Mouse (Mus musculus) midbrain, embryonic 12.5 days (tissue): ENCODE measurements at regions not wholly inside any gene's neighbourhood (a gene's known extent, or its start where the extent isn't known, plus 50 kb on each side); places are given as distances from the start of the nearest gene placed in this dataset.

Source experiments
- ATAC-seq: fragments of 200-750 bp; cut with Nextera tagmentation; 2 replicates; pipeline ENCODE4 v1.8.0; 2017; ENCODE audit warnings: low read depth, moderate TSS enrichment, moderate library complexity; ENCODE audit not compliant: low FRiP score
- H3K27ac ChIP-seq: fragments of 300-500 bp; sonication (generic); replicated peaks from 2 replicates; pipeline ENCODE4 v1.5.1; 2016; ENCODE audit warnings: mild to moderate bottlenecking
- H3K27me3 ChIP-seq: fragments of 300-500 bp; sonication (generic); 2 replicates; pipeline ENCODE4 v1.6.1; 2016; ENCODE audit warnings: mild to moderate bottlenecking
- H3K36me3 ChIP-seq: fragments of 300-500 bp; sonication (generic); 2 replicates; pipeline ENCODE4 v1.6.1; 2016
- H3K4me1 ChIP-seq: fragments of 300-500 bp; sonication (generic); 2 replicates; pipeline ENCODE4 v1.6.1; 2016
- H3K4me2 ChIP-seq: fragments of 300-500 bp; sonication (generic); replicated peaks from 2 replicates; pipeline ENCODE4 v1.6.1; 2016; ENCODE audit warnings: mild to moderate bottlenecking, moderate library complexity
- H3K4me3 ChIP-seq: fragments of 300-500 bp; sonication (generic); 2 replicates; pipeline ENCODE4 v1.5.1; 2016; ENCODE audit warnings: mild to moderate bottlenecking
- H3K9ac ChIP-seq: fragments of 300-500 bp; sonication (generic); replicated peaks from 2 replicates; pipeline ENCODE4 v1.6.1; 2016; ENCODE audit warnings: mild to moderate bottlenecking, moderate library complexity
- H3K9me3 ChIP-seq: fragments of 300-500 bp; sonication (generic); 2 replicates; pipeline ENCODE4 v1.6.1; 2016; ENCODE audit warnings: mild to moderate bottlenecking
- WGBS: fragments of 180-500 bp; shearing (Covaris S2); methylation state at CpG from one replicate; pipeline ENCODE4 v1.1.7; 2016; 5-methylcytosine and 5-hydroxymethylcytosine counted together

GRCm38 (mm10) chr6:143665374-143665773 is 498.4 kb downstream of the Etnk1 start:
- H3K36me3 ChIP-seq = no peaks in the 10 kb centered on the region
- WGBS = 89% methylated on average over 12 of the region's 12 CpGs

GRCm38 (mm10) chr6:143668551-143668950 is 501.5 kb downstream of the Etnk1 start:
- Histone ChIP-seq H3K36me3 (no peaks in the 10 kb centered on the region), H3K9me3 (no peaks in the 10 kb centered on the region), H3K4me2 (no peak overlapping the region), H3K4me3 (no peak overlapping the region), H3K4me1 (no peaks in the 10 kb centered on the region), H3K27me3 (no peaks in the 10 kb centered on the region), H3K27ac (no peak overlapping the region), H3K9ac (no peak overlapping the region)
- 87% methylated on average over 4 of the region's 4 CpGs for WGBS
- ATAC-seq = no peak

More at GRCm38 (mm10) chr6:143665374-143665773, 498.4 kb downstream of the Etnk1 start:
- Histone ChIP-seq H3K9me3 (no peaks in the 10 kb centered on the region), H3K27me3 (no peaks in the 10 kb centered on the region), H3K4me3 (no peak overlapping the region), H3K4me2 (no peak overlapping the region), H3K9ac (no peak overlapping the region), H3K27ac (no peak overlapping the region), H3K4me1 (no peaks in the 10 kb centered on the region)
- no peak for ATAC-seq

- Histone ChIP-seq H3K9me3 (no peaks in the 10 kb centered on the region), H3K4me3 (no peak overlapping the region), H3K9ac (no peak overlapping the region), H3K36me3 (no peaks in the 10 kb centered on the region), H3K4me2 (no peak overlapping the region), H3K27me3 (no peaks in the 10 kb centered on the region), H3K4me1 (no peaks in the 10 kb centered on the region), H3K27ac (no peak overlapping the region)
- no peak for ATAC-seq
- WGBS = 84% methylated on average over 3 of the region's 3 CpGs
Measured at GRCm38 (mm10) chr6:143669446-143670130, 502.6 kb downstream of the Etnk1 start.

GRCm38 (mm10) chr6:143690131-143690530 is 523.1 kb downstream of the Etnk1 start:
- Histone ChIP-seq H3K27ac (no peak overlapping the region), H3K9me3 (0 out of 2 replicates have a peak, but pooled peaks cover 2% of the 10 kb centered on the region), H3K4me3 (no peak overlapping the region), H3K27me3 (no peaks in the 10 kb centered on the region), H3K9ac (no peak overlapping the region), H3K4me1 (no peaks in the 10 kb centered on the region), H3K4me2 (no peak overlapping the region), H3K36me3 (no peaks in the 10 kb centered on the region)
- no peak for ATAC-seq
- 94% methylated on average over 9 of the region's 9 CpGs for WGBS

- WGBS = 87% methylated on average over 6 of the region's 6 CpGs
Measured at GRCm38 (mm10) chr6:143690866-143691265, 523.8 kb downstream of the Etnk1 start.

GRCm38 (mm10) chr6:143697997-143698396 is 531.0 kb downstream of the Etnk1 start:
- Histone ChIP-seq H3K27me3 (no peaks in the 10 kb centered on the region), H3K36me3 (no peaks in the 10 kb centered on the region), H3K4me3 (no peak overlapping the region)

More at GRCm38 (mm10) chr6:143690866-143691265, 523.8 kb downstream of the Etnk1 start:
- no peaks in the 10 kb centered on the region for H3K4me1 ChIP-seq
- H3K36me3 ChIP-seq = no peaks in the 10 kb centered on the region
- no peak for ATAC-seq
- no peak overlapping the region for H3K4me3 ChIP-seq
- no peak overlapping the region for H3K27ac ChIP-seq
- H3K9ac ChIP-seq = no peak overlapping the region
- 0 out of 2 replicates have a peak, but pooled peaks cover 2% of the 10 kb centered on the region for H3K9me3 ChIP-seq
- H3K4me2 ChIP-seq = no peak overlapping the region
- no peaks in the 10 kb centered on the region for H3K27me3 ChIP-seq

GRCm38 (mm10) chr6:143703984-143704383 is 537.0 kb downstream of the Etnk1 start:
- H3K36me3 ChIP-seq = no peaks in the 10 kb centered on the region
- no peak overlapping the region for H3K4me2 ChIP-seq
- no peak overlapping the region for H3K4me3 ChIP-seq
- ATAC-seq = no peak
- no peaks in the 10 kb centered on the region for H3K9me3 ChIP-seq
- H3K9ac ChIP-seq = no peak overlapping the region
- H3K27ac ChIP-seq = no peak overlapping the region
- no peaks in the 10 kb centered on the region for H3K4me1 ChIP-seq
- 94% methylated on average over 8 of the region's 8 CpGs for WGBS
- no peaks in the 10 kb centered on the region for H3K27me3 ChIP-seq

More at GRCm38 (mm10) chr6:143697997-143698396, 531.0 kb downstream of the Etnk1 start:
- no peak overlapping the region for H3K9ac ChIP-seq
- H3K4me2 ChIP-seq = no peak overlapping the region
- no peak overlapping the region for H3K27ac ChIP-seq
- ATAC-seq = no peak
- H3K9me3 ChIP-seq = no peaks in the 10 kb centered on the region
- H3K4me1 ChIP-seq = no peaks in the 10 kb centered on the region
- 73% methylated on average over 6 of the region's 6 CpGs for WGBS

GRCm38 (mm10) chr6:143706451-143706850 is 539.4 kb downstream of the Etnk1 start:
- Histone ChIP-seq H3K27ac (no peak overlapping the region), H3K9ac (no peak overlapping the region), H3K27me3 (no peaks in the 10 kb centered on the region), H3K36me3 (no peaks in the 10 kb centered on the region), H3K4me2 (no peak overlapping the region), H3K4me3 (no peak overlapping the region), H3K4me1 (no peaks in the 10 kb centered on the region), H3K9me3 (no peaks in the 10 kb centered on the region)
- 75% methylated on average over 10 of the region's 10 CpGs for WGBS
- no peak for ATAC-seq

- 66% methylated on average over 10 of the region's 10 CpGs for WGBS
- ATAC-seq = no peak
Measured at GRCm38 (mm10) chr6:143714461-143714860, 547.4 kb downstream of the Etnk1 start.

GRCm38 (mm10) chr6:143750074-143750473 is 583.1 kb downstream of the Etnk1 start:
- Histone ChIP-seq H3K36me3 (no peaks in the 10 kb centered on the region), H3K9ac (no peak overlapping the region), H3K27ac (no peak overlapping the region), H3K27me3 (no peaks in the 10 kb centered on the region), H3K4me3 (no peak overlapping the region), H3K4me2 (no peak overlapping the region), H3K9me3 (no peaks in the 10 kb centered on the region), H3K4me1 (no peaks in the 10 kb centered on the region)
- ATAC-seq = no peak

More at GRCm38 (mm10) chr6:143714461-143714860, 547.4 kb downstream of the Etnk1 start:
- no peaks in the 10 kb centered on the region for H3K4me1 ChIP-seq
- H3K27ac ChIP-seq = no peak overlapping the region
- no peaks in the 10 kb centered on the region for H3K27me3 ChIP-seq
- no peak overlapping the region for H3K4me3 ChIP-seq
- no peaks in the 10 kb centered on the region for H3K9me3 ChIP-seq
- H3K36me3 ChIP-seq = no peaks in the 10 kb centered on the region
- no peak overlapping the region for H3K4me2 ChIP-seq
- H3K9ac ChIP-seq = no peak overlapping the region

GRCm38 (mm10) chr6:143751076-143752070 is 584.4 kb downstream of the Etnk1 start:
- no peak overlapping the region for H3K27ac ChIP-seq
- 77% methylated on average over 14 of the region's 14 CpGs for WGBS
- no peaks in the 10 kb centered on the region for H3K9me3 ChIP-seq
- H3K9ac ChIP-seq = no peak overlapping the region
- H3K4me1 ChIP-seq = no peaks in the 10 kb centered on the region
- no peak overlapping the region for H3K4me3 ChIP-seq
- ATAC-seq = no peak
- no peaks in the 10 kb centered on the region for H3K36me3 ChIP-seq
- H3K27me3 ChIP-seq = no peaks in the 10 kb centered on the region
- H3K4me2 ChIP-seq = no peak overlapping the region

- Histone ChIP-seq H3K36me3 (no peaks in the 10 kb centered on the region), H3K9ac (no peak overlapping the region), H3K9me3 (no peaks in the 10 kb centered on the region), H3K4me3 (no peak overlapping the region), H3K4me2 (no peak overlapping the region), H3K4me1 (no peaks in the 10 kb centered on the region), H3K27ac (no peak overlapping the region), H3K27me3 (no peaks in the 10 kb centered on the region)
- WGBS = 75% methylated on average over 3 of the region's 3 CpGs
- ATAC-seq = no peak
Measured at GRCm38 (mm10) chr6:143757462-143757861, 590.4 kb downstream of the Etnk1 start.
